Mouse (Mus musculus) hindbrain, embryonic 14.5 days (tissue): ENCODE results near the gene Tmem246. TPM values are rescaled to one million over a fixed set of nuclear protein-coding genes. Genes with fewer than 3 reads are reported as not detected.

ENCODE experiments used
- polyA plus RNA-seq: library from polyadenylated mRNA; unstranded; fragments of >200 nt; fragmentation: Nextera tagmentation; extraction: Ambion mirVana; gene quantifications from 2 replicates; pipeline ENCODE4 v1.2.1, GENCODE M21; 2014

Gene Tmem246
- polyA plus RNA-seq, 1 experiment from 2014 or later = 116 TPM

Other genes with a start within 250 kb of the Tmem246 start
- gene Acnat2, start 189.7 kb downstream of the Tmem246 start, polyA plus RNA-seq = not detected in 2 replicates
- not detected in 2 replicates for gene Acnat1, start 124.0 kb downstream of the Tmem246 start, polyA plus RNA-seq
- gene Baat, start 91.3 kb downstream of the Tmem246 start, polyA plus RNA-seq = 0.27 TPM in 1 of 2 replicates, not detected in the other
- 77.3 and 89.8 TPM in 2 replicates for gene Mrpl50, start 76.8 kb downstream of the Tmem246 start, polyA plus RNA-seq
- 12.6 and 16.2 TPM in 2 replicates for gene Zfp189, start 76.7 kb downstream of the Tmem246 start, polyA plus RNA-seq
- 0.52 and 0.80 TPM in 2 replicates for gene Aldob, start 48.3 kb downstream of the Tmem246 start, polyA plus RNA-seq
- gene Rnf20, start 34.1 kb upstream of the Tmem246 start, polyA plus RNA-seq = 63.9 and 65.7 TPM in 2 replicates
- gene Ppp3r2, start 84.1 kb upstream of the Tmem246 start, polyA plus RNA-seq = 0.51 and 0.59 TPM in 2 replicates
- 33.7 and 42.7 TPM in 2 replicates for gene Grin3a, start 247.9 kb upstream of the Tmem246 start, polyA plus RNA-seq